Mouse (Mus musculus) hindbrain, embryonic 16.5 days (tissue): ENCODE measurements at regions not wholly inside any gene's neighbourhood (a gene's known extent, or its start where the extent isn't known, plus 50 kb on each side); places are given as distances from the start of the nearest gene placed in this dataset.

Source experiments
- ATAC-seq: fragments of 200-750 bp; cut with Nextera tagmentation; 2 replicates; pipeline ENCODE4 v1.8.0; 2017; ENCODE audit warnings: moderate TSS enrichment, moderate library complexity
- H3K27ac ChIP-seq: fragments of 300-500 bp; sonication (generic); 2 replicates; pipeline ENCODE4 v1.5.1; 2014; ENCODE audit warnings: low read depth, mild to moderate bottlenecking, control low read depth, low read length, moderate library complexity
- H3K27me3 ChIP-seq: fragments of 300-500 bp; sonication (generic); replicated peaks from 2 replicates; pipeline ENCODE4 v1.6.1; 2014; ENCODE audit warnings: low read length; ENCODE audit not compliant: control insufficient read depth, insufficient read depth
- H3K36me3 ChIP-seq: fragments of 300-500 bp; sonication (generic); 2 replicates; pipeline ENCODE4 v1.6.1; 2014; ENCODE audit warnings: mild to moderate bottlenecking, low read length, moderate library complexity, mixed read lengths; ENCODE audit not compliant: control insufficient read depth, insufficient read depth
- H3K4me1 ChIP-seq: fragments of 300-500 bp; sonication (generic); 2 replicates; pipeline ENCODE4 v1.6.1; 2014; ENCODE audit warnings: low read depth, low read length; ENCODE audit not compliant: control insufficient read depth, insufficient read depth
- H3K4me2 ChIP-seq: fragments of 300-500 bp; sonication (generic); 2 replicates; pipeline ENCODE4 v1.6.1; 2014; ENCODE audit warnings: mild to moderate bottlenecking, low read length, control low read depth, moderate library complexity
- H3K4me3 ChIP-seq: fragments of 300-500 bp; sonication (generic); 2 replicates; pipeline ENCODE4 v1.5.1; 2014; ENCODE audit warnings: mild to moderate bottlenecking, low read length, control low read depth, moderate library complexity
- H3K9ac ChIP-seq: fragments of 300-500 bp; sonication (generic); 2 replicates; pipeline ENCODE4 v1.6.1; 2014; ENCODE audit warnings: low read depth, mild to moderate bottlenecking, control low read depth, low read length, moderate library complexity
- H3K9me3 ChIP-seq: fragments of 300-500 bp; sonication (generic); 2 replicates; pipeline ENCODE4 v1.6.1; 2014; ENCODE audit warnings: mild to moderate bottlenecking, low read length, moderate library complexity; ENCODE audit not compliant: control insufficient read depth
- WGBS: fragments of 180-500 bp; shearing (Covaris S2); extraction: QIAGEN DNeasy Blood & Tissue Kit; methylation state at CpG from one replicate; pipeline ENCODE4 v1.1.7; 2014; 5-methylcytosine and 5-hydroxymethylcytosine counted together

GRCm38 (mm10) chr13:107187258-107187878, 165.4 kb upstream of the Kif2a start:
- Histone ChIP-seq H3K27me3 (no peaks in the 10 kb centered on the region), H3K36me3 (no peaks in the 10 kb centered on the region)
- WGBS, result 55% methylated on average over 11 of the region's 11 CpGs

DNA sequence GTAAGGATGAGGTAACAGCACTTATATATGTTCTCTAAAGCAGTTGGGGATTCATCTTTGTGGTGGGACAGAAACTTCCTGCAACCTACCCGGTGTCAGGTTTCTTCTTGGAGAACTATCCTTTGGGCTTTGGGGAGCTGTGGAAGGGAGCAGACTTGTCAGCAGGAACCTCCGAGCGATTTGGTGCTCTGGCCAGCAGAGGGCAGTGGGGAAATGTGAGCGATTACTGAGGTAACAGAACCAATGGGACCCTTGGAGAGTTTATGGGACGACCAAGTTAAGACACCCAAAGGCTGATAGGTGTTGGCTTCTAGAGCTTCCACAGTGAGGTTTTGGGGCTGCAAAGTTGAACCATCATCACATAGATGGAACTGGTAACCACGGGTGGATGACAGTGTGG, 160.6 kb upstream of the Kif2a start:
- WGBS, result 24% methylated on average over 6 of the region's 6 CpGs
- Histone ChIP-seq H3K4me1 (no peaks in the 10 kb centered on the region), H3K9me3 (no peaks in the 10 kb centered on the region), H3K9ac (no peak overlapping the region), H3K36me3 (no peaks in the 10 kb centered on the region), H3K27me3 (no peaks in the 10 kb centered on the region), H3K27ac (no peak overlapping the region), H3K4me2 (no peak overlapping the region), H3K4me3 (no peak overlapping the region)
- ATAC-seq, result no peak

More at GRCm38 (mm10) chr13:107187258-107187878, 165.4 kb upstream of the Kif2a start:
- Histone ChIP-seq H3K4me3 (no peak overlapping the region), H3K9me3 (no peaks in the 10 kb centered on the region), H3K4me1 (no peaks in the 10 kb centered on the region), H3K9ac (no peak overlapping the region), H3K4me2 (no peak overlapping the region), H3K27ac (peak overlapping the region; percentile 34; the same call in 1 of the 2 replicates)
- peak; percentile 79 for ATAC-seq

DNA sequence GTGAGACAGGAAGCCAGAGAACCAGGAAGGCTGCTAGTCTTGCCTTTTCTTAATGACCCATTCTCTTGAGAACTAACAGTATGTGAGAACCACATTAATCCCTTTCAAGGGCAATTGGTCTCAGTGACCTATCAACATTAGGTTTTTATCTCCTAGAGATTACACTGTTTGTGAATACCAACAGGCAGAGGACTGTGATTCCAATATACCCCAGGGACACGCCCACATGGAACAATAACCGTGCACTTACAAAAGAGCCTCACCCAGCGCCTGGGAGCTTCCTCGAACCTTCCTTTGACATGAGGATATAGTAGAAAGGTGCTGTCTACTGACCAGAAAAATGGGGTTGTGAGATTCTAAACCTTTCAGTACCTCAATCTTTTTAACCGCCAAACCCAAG, 157.6 kb upstream of the Kif2a start:
- H3K36me3 ChIP-seq, result no peaks in the 10 kb centered on the region
- no peak for ATAC-seq
- H3K4me3 ChIP-seq, result no peak overlapping the region
- WGBS, result 82% methylated on average over 5 of the region's 5 CpGs
- H3K27ac ChIP-seq, result no peak overlapping the region
- H3K4me1 ChIP-seq, result no peaks in the 10 kb centered on the region
- no peaks in the 10 kb centered on the region for H3K9me3 ChIP-seq
- H3K27me3 ChIP-seq, result no peaks in the 10 kb centered on the region
- no peak overlapping the region for H3K9ac ChIP-seq
- no peak overlapping the region for H3K4me2 ChIP-seq

- no peak overlapping the region for H3K27ac ChIP-seq
- ATAC-seq, result no peak
- no peaks in the 10 kb centered on the region for H3K27me3 ChIP-seq
- no peak overlapping the region for H3K4me3 ChIP-seq
- H3K9me3 ChIP-seq, result no peaks in the 10 kb centered on the region
- no peak overlapping the region for H3K9ac ChIP-seq
- H3K36me3 ChIP-seq, result no peaks in the 10 kb centered on the region
- WGBS, result 67% methylated on average over 7 of the region's 7 CpGs
- H3K4me1 ChIP-seq, result no peaks in the 10 kb centered on the region
- H3K4me2 ChIP-seq, result no peak overlapping the region
Observed at GRCm38 (mm10) chr13:107177595-107177994, 155.7 kb upstream of the Kif2a start.

- no peak for ATAC-seq
- Histone ChIP-seq H3K4me3 (no peak overlapping the region), H3K27me3 (no peaks in the 10 kb centered on the region), H3K9ac (no peak overlapping the region), H3K4me2 (no peak overlapping the region), H3K4me1 (no peaks in the 10 kb centered on the region), H3K27ac (no peak overlapping the region), H3K9me3 (no peaks in the 10 kb centered on the region), H3K36me3 (no peaks in the 10 kb centered on the region)
- WGBS, result 81% methylated on average over 4 of the region's 4 CpGs
Observed at GRCm38 (mm10) chr13:107175891-107176290, 154.0 kb upstream of the Kif2a start.

- ATAC-seq, result peak; percentile 89
- peak overlapping the region; percentile 64 for H3K4me2 ChIP-seq
- no peaks in the 10 kb centered on the region for H3K9me3 ChIP-seq
- H3K27me3 ChIP-seq, result no peaks in the 10 kb centered on the region
- peak overlapping the region; percentile 69 for H3K27ac ChIP-seq
- H3K4me3 ChIP-seq, result peak overlapping the region; percentile 36
- WGBS, result 2% methylated on average over 15 of the region's 15 CpGs
- H3K36me3 ChIP-seq, result no peaks in the 10 kb centered on the region
- peaks cover 9% of the 10 kb centered on the region for H3K4me1 ChIP-seq
- peak overlapping the region; percentile 52 for H3K9ac ChIP-seq
Observed at GRCm38 (mm10) chr13:107168599-107169149, 146.7 kb upstream of the Kif2a start.

- peak overlapping the region; percentile 69 for H3K27ac ChIP-seq
- peak; percentile 67 for ATAC-seq
- 27% methylated on average over 10 of the region's 10 CpGs for WGBS
- peak overlapping the region; percentile 64 for H3K4me2 ChIP-seq
- no peaks in the 10 kb centered on the region for H3K27me3 ChIP-seq
- H3K4me1 ChIP-seq, result peaks cover 9% of the 10 kb centered on the region
- H3K36me3 ChIP-seq, result no peaks in the 10 kb centered on the region
- peak overlapping the region; percentile 52 for H3K9ac ChIP-seq
- H3K4me3 ChIP-seq, result peak overlapping the region; percentile 36
- H3K9me3 ChIP-seq, result no peaks in the 10 kb centered on the region
Observed at GRCm38 (mm10) chr13:107167856-107168598, 146.1 kb upstream of the Kif2a start.

DNA sequence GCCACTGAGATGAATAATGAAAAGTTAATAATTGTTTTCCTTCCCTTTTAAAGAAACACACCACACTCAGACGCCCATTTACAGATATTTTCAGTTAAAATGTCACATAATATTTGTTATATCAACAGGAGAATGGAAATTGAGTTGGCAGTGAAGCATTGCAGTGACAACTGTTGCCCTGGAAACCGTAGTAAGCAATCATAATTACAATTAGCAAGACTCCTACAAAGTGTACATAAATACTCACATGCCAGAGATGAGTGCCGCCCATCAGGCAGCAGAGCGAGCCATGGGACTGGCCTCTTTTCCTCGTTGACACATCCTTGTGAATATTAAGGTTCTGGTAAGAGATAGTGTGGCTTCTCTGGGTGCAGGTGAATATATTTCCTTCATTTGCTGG, 129.6 kb upstream of the Kif2a start:
- Histone ChIP-seq H3K9ac (no peak overlapping the region), H3K36me3 (no peaks in the 10 kb centered on the region), H3K4me3 (no peak overlapping the region), H3K27me3 (no peaks in the 10 kb centered on the region), H3K4me1 (no peaks in the 10 kb centered on the region), H3K27ac (no peak overlapping the region), H3K9me3 (no peaks in the 10 kb centered on the region), H3K4me2 (no peak overlapping the region)
- WGBS, result 69% methylated on average over 5 of the region's 5 CpGs
- ATAC-seq, result no peak

- H3K36me3 ChIP-seq, result no peaks in the 10 kb centered on the region
- no peak for ATAC-seq
- H3K9ac ChIP-seq, result no peak overlapping the region
- no peak overlapping the region for H3K4me2 ChIP-seq
- no peaks in the 10 kb centered on the region for H3K27me3 ChIP-seq
- H3K9me3 ChIP-seq, result no peaks in the 10 kb centered on the region
- no peak overlapping the region for H3K27ac ChIP-seq
- no peaks in the 10 kb centered on the region for H3K4me1 ChIP-seq
- WGBS, result 38% methylated on average over 4 of the region's 4 CpGs
- H3K4me3 ChIP-seq, result no peak overlapping the region
Observed at GRCm38 (mm10) chr13:107141209-107141608, 119.3 kb upstream of the Kif2a start.
